Mouse (Mus musculus) adipocyte (in vitro differentiated cells): Measurements from ENCODE around the gene Cpne5.
A peak's percentile ranks its signal among the peaks of the same experiment; 100 is the strongest.

Experiments
- DNase-seq: peaks from one replicate; pipeline ENCODE4 v3.0.0-alpha.2; 2016; ENCODE audit warnings: low spot score

Cpne5 gene

GRCm38 (mm10) chr17:29210037-29210436 lies 27.9 kb downstream of the Cpne5 start:
- no peak for DNase-seq

DNA sequence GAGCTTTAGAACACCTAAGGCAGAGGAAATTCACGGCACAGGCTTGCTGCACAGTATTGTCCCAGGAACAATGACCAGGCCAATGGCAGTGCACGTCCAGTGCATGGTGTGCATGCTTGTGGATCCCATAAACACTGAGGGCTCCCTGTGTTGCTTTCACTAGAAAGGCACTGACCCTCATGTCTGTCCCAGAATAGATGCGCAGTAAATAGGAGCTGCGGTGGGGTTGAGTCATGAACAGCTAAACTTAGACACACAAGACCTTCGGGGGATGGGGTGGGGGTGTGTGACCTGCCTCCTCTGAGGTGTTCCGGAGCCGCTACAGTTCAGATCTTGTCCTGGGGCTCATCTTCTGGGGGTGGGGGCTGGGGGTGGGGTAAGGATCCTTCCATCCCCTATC lies 31.9 kb downstream of the Cpne5 start:
- no peak for DNase-seq

- no peak for DNase-seq
Observed at GRCm38 (mm10) chr17:29202604-29203003, 35.4 kb downstream of the Cpne5 start.

DNA sequence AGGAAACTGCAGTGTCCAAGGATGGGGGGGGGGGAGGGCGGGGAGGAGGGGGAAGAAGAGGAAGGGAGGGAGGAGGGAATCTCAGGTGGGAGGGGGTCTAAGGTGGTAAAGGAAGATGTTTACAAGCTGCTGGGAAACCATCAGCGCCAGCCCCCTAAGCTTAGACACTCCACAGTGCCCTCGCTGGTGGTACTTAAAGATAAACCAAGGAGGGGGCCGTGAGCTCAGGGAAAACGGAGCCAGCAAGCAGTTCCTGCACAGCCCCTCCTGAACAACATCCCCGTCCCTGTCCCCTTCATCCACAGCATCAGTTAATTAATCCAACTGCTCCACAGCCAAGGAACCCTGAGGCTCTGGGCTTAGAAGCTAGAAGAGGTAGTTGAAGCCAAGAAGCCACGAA lies 38.1 kb downstream of the Cpne5 start:
- no peak for DNase-seq

GRCm38 (mm10) chr17:29199151-29199800 lies 38.7 kb downstream of the Cpne5 start:
- DNase-seq, result no peak

GRCm38 (mm10) chr17:29195579-29195978 lies 42.4 kb downstream of the Cpne5 start:
- no peak for DNase-seq

DNA sequence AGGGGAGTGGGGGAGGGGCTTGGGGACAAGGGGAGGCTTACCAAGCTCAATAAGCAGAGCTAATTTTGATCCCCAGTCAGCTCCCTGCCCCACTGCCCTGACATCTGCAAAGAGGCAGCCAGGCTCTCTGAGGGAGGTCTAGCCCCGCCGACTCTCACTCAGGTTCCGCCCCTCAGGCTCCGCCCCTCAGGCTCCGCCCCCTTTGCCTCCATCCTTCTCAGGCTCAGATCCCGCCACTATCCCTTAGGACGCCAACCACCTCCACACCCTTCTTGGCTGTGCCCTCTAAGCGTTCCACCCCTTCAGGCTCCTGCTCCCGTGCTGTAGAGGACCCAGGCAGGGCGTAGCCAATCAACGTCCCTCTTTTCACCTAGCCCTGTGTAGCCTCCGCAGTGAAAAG lies 49.0 kb downstream of the Cpne5 start:
- no peak for DNase-seq

- DNase-seq, result no peak
Observed at GRCm38 (mm10) chr17:29186989-29187859, 50.7 kb downstream of the Cpne5 start.

DNA sequence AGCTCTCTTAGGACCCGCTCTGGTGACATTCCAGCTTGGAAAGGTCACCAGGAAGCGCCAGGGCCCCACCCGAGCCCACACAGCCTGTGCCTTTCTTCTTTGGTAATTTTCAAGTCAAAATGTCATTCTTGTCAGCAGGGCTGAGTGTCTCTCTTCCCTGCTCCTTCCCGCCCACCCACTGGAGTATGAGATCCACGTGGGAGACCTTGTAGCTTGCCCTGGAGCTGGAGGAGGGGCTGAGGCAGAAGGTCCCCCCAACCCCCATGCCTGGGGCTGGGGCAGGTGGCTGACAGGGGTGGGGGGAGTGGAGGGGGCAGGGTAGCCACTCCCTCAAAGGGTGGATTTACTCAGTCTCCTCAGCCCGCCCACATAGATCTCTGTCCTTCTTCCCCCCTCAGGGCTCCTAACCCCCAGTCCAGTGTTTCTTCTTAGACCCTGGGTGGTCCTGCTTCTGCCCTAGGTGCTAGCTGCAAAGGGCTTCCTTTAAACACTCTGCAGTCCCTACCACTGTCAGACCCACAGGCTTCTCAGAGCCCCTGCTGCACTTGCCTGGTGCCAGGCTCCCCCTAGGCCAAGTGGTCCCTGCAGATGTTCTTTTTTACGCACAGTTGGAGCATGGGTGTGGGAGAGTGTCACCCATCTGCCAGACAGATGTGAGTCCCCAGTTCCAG lies 52.5 kb downstream of the Cpne5 start:
- DNase-seq, result no peak

DNA sequence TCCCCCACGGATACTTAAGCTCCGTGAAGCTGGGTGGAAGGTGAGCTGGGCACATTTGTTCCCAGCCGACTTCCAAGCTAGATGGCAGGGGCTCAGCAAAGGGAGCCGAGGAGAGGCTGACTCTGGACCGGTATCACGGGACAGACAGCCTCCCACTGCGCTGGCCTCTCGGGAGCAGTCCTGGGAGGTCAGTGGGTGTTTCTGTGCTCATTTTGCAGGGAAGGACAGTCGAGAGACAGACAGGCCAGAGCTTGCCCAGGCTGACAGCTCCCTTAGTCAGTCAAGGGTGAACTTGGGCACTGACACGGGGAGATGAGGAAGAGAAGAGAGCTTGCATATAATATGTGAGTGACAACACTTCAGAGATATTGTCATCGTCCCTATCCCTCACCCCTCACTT lies 54.8 kb downstream of the Cpne5 start:
- peak; percentile 50 for DNase-seq

DNA sequence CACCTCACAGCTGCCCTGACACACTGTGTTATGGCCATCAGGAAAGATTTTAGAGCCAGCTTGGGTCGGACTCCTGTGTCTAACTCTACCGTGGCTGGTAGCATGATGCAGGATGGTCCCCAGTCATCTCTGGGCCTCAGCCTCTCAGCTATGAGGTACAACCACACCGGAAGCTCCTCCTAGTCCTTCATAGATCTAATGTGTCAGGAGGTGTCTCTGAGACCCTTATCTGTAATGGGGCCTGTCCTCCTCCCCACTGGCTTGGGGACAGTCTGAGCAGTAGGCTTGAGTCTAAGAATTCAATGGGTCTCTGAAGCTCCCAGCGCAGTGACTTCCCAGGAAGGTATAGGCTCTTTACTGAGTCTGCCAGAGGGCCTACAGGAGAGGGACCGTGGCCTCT lies 56.2 kb downstream of the Cpne5 start:
- no peak for DNase-seq

GRCm38 (mm10) chr17:29180406-29181127 lies 57.4 kb downstream of the Cpne5 start:
- no peak for DNase-seq

DNA sequence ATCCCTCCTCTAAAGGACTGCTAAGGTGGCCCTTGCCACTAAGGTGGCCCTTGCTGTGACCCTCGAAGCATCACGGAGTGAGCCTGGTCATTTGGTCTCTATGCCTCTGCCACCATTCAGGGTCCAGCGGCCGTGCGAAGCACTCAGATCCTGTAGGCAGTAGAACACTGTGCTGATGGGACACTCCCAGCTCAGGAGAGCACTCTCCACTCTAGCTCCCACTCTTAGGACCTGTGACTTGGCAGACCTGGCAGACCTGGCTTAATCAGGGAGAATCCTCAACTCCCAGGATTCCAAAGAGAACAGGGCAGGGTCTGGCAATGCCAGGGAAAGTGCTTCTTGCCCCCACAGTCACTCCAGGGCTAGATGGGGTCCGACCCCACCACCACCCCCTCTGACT lies 58.0 kb downstream of the Cpne5 start:
- DNase-seq, result no peak

- DNase-seq, result no peak
Observed at GRCm38 (mm10) chr17:29178503-29179059, 59.4 kb downstream of the Cpne5 start.

DNA sequence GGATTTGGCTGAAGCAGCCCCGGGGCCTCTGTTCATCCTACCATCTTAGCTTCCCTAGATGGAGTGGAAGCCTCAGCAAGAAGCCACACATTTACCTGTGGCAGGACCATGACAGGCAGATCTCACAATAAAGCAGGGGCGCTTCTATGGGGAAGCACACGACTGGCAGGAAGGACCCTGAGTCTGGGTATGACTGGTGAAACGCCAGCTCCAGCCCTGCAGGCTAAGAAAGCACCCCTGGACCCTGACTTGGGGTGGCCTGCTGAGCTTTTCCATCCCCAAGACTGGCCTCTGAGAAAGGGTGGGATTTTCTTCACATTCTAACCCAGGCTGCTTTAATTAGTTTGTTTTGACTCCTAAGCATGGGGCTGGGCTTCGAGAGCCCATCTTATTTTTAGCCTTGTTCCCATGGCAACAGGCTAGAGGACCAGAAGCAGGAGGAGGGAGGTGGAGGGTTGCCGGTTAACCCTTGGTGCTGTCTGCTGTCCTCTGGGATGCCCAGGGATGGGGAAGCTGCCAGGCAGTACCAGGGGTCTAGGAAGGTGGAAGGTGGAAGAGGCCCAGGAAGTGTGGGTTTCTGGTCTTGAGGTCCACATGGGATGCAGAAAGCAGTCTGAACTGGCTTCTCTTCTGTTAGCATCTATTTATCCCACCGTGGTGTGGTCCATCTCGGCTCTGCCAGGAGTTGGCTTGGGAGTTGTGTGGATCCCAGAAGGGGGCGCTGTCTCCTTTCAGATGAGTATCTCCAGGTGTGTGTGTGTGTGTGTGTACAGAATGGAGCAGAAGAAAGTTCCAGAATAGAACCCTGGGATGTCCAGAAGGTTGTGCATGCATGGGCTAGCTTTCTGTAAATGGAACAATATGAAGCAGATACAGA lies 61.3 kb downstream of the Cpne5 start:
- DNase-seq, result peak; percentile 66

DNA sequence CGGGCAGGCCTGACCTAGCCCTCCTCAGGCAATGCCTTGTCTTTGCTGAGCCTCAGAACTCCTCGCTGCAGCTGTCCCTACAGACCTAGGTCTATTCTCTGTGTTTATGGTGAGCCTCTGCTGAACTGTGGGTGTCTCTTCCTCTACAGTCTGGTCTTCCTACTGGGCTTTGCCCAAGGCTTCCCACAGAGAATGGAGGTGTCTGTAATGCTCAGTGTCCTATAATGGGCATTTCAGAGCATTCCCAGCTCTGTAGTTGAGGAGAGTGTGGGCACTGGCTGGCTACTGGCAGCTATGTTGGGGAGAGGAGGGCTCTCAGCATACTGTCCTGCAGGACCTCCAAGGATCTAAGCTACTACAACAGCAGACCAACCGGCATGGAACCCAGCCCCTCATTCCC lies 62.3 kb downstream of the Cpne5 start:
- DNase-seq, result no peak

DNA sequence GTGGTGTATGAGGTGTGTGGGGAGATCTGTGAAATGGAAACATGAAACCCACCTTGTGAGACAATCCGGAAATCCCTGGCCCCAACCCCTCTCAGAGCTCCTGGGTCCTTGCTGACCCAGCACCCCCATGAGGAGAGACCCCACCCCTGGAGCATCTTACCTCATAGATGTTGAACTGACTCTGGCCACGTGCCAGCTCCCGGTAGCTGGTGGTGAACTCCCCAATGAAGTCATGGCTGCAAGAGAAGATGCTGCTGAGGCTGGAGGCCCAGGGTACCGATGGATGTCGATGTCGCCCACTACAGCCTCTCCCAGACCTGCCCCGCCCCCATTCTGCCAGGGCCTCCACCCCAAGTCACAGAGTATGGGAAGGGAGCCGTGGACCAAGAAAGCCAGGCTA lies 64.8 kb downstream of the Cpne5 start:
- no peak for DNase-seq

DNA sequence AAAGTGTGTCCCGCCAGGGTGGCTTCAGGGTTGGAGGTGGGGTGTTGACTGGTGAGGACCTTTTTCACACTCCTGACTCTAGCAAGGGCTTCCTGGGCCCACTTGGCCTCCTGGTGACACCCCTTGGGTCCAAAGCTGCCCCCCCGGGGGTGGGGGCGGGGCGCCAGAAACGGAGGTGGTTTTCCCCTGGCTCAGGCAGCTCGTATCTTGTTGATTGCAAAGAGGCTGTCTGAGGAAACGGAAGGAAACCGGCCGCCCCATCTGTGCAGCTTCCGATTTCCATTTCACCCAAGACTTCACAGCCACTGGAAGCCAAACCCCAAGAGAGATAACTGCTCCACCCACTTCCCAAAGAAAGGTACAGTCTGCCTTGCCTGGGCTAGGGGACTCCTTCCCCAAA lies 65.9 kb downstream of the Cpne5 start:
- DNase-seq, result no peak

GRCm38 (mm10) chr17:29171001-29171772 lies 66.8 kb downstream of the Cpne5 start:
- DNase-seq, result peak; percentile 91

- no peak for DNase-seq
Observed at GRCm38 (mm10) chr17:29170431-29171000, 67.5 kb downstream of the Cpne5 start.
